Mouse (Mus musculus) gastrocnemius, postnatal 4 days (tissue): ENCODE measurements around the gene Nek9. TPM values are rescaled to one million over a fixed set of nuclear protein-coding genes. Genes with fewer than 3 reads are reported as not detected.

Source experiments
- DNase-seq, 2 experiments: peaks; one replicate each; pipeline ENCODE4 v3.0.0; 2021 to 2022; ENCODE audit warnings: low spot score in 2 of 2, mixed read lengths in 2 of 2
- total RNA-seq, 2 experiments: library from RNA; stranded (reverse); gene quantifications; 2 replicates each; pipeline ENCODE4 v1.2.3; 2021

Gene Nek9
- total RNA-seq, 2 experiments from 2014 or later: 59.6 to 60.9 TPM

DNA sequence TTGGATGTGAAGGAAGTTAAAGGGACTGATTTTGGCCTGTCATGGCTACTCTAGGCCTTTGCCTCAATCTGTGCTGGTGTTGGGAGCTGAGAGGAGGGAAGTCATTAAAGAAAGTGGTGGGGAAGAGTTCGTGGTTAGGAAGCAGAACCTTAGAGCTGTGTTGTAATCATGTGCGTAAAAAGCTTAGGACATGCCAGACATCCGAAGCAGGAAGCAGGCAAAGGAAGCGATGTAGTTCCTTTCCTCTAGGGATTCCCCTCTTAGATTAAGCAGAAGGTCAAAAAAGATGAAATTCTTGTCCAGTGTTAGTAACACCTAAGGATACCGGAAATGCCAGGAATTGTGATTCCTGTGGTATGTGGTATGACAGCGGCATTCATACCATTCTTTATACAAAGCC, 9.2 kb upstream of the Nek9 start:
- DNase-seq: no peak

DNA sequence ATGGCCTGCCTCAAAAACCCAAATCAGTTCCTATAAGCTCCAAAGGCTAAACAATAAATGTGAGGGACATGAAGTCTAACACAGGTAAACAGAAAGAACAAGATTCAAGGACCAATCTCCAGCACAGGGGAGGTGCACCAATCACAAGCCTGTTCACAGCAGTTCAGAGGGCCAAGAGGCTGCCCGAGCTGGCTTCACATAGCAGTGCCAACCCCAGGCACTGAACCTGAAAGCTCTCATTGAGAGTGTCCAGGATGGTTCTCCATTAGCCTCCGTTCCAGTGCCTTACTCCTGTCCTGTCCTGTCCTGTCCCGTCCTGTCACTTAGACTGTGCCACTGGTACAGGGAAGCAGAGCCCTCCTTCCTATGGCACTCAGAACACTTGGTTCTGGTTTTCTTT, 8.0 kb upstream of the Nek9 start:
- DNase-seq: no peak

DNA sequence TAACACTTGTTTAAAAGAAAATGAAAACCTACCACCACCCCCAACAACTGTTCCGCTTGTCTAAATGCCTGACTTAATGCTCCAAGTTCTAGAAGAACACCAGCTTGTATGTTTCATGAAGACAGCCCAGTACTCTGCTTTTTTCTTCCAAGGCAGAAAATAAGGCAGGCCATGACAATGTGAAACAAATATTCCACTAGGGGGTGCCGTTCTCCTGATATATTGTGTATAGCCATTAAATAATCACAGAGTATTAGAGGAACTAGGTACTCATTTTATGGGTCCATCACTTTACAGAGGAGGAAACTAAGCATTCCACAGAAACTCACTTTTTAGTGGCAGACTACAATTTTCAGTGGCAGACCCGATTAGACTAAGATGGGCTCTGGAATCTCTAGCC, 7.2 kb upstream of the Nek9 start:
- peak in 1 of 2 experiments; percentile 48 for DNase-seq

DNA sequence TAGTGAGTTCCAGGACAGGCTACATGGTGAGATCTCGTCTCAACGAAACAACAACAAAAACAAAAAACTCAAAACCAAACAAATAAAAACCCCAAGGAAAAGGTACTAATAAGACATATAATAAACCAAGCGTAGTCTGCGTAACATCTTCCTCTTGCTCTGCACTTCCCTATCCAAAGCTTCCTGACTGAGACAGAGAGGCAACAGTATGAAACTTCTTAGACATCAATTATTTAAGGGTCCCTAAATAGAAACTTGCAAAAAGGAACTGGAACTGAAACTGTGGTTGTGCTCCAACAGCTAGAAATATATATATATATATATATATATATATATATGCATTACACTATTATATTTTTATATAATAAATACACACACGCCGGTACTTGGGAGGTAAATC, 6.4 kb upstream of the Nek9 start:
- DNase-seq: no peak

DNA sequence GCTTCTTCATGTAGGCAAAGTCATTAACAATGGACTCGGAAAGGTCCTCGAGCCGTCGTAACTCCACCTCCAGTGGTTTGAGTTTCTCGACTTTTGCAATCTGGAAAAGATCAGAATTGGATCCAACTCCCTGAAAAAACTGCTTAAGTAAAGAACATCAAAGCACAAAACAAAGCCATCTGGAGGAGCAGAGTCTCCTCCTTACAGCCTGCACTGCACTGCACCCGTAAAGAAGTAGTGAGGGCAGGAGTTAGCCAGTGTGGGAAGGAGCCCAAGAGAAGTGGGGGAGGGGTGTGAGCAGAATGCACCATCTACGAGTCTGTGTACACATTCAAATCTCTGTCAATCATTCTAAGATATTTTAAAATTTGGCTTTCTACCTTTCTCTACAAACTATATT, 5.1 kb upstream of the Nek9 start:
- DNase-seq: no peak

DNA sequence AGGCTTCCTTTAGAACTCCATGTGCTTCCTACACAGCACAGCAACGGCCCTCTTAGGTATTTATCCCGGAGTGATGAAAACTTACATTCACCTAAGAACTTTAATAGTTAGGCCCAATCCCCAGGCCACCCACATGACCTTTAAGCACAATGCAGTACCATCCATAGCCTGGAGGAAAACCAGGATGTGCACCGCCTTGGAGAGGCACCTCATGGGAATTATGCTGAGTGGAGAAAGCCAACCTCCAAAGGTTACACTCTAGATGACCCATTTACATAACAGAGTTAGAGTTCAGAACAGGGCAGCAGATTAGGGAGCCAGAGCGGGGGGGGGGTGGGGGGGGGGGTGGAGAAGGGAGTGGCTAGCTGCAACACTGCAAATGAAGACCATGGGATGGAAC, 3.1 kb upstream of the Nek9 start:
- no peak for DNase-seq

DNA sequence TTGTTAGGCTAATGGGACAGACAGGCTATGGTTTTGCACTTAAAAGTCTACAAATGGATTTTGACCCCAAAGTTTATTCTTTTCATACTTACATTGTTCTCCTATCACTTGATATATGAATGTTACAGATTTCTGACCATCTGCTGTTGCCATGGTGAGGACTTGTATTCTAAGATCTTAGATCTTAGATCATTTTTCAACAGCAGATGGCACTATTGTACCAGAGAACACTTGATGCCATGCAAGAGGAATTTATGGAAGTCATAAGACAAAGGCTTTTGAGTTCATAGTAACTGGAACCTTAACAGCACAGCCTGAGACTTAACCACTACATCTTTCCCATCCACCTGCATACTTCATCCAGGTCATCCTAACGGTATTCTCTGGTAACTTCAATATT, 2.0 kb upstream of the Nek9 start:
- no peak for DNase-seq

DNA sequence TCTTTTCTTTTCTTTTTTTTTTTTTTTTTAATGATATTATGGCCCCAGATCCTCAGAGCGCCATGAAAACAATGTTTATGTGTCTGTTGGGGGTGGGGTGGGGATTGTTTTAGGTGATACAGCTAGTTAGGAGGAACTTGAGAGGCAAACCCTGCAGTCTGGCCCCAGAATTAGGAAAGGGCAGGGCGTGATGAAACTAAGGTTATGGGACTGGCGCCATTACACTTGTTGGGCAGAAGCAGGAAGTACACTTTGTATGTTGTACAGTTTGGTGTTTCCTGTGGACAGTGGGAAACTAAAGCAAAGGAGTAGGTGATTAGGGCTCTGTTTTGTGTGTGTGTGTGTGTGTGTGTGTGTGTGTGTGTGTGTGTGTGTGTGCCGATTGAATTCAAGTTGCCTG, 785 bp upstream of the Nek9 start:
- no peak for DNase-seq

DNA sequence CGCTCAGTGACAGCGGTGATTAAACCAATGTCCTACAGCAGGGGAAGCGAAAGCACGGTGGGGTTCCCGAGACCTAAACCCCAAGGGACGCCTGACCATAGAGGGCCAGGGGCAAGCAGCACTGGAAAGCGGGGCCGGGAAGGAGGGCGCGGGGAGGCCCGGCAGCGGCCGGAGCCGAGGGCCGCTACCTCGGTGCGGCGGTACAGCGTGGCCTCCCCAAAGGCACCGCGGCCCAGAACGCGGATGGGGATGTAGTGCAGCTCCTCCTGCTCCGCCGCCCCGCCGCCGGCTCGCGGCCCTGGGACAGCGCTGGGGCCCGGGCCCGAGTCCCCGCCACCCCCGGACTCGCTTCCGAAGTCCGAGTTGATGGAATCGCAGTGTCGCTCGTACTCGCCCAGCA, 347 bp downstream of the Nek9 start:
- peak in 1 of 2 experiments; percentile 27 for DNase-seq

DNA sequence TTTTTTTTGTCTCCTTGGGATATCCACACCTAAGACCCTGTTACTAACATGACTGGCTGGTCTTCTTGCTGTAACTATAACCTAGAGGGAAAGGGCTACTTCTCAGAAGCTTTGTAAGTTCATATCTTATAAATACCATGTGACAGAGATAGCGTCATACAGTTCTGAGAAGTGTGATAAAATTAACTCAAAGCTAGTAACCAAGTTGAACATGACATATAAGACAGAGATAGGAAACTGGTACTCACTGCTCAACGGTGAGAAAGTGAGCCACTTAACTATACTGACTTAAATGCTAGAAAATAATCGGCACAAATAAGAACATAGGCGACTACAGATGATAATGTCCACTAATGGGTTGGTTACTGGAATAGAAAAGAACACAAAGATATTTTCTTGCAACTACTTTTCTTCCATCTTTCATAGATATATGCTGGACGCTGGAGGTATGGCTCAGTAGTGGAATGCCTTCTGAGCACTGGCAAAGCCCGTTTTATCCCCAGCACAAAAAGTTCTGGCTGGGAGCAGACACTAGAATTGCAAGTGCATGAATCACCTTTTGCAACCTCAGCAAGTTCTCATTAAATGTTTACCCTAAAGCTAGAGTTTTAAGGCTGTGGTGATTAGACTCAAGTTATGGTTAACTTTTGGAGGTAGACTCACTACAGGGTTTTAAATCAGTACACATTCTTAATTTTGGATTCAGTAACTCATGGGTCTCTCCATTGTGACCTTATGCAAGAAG, 1.4 kb downstream of the Nek9 start:
- DNase-seq: no peak

DNA sequence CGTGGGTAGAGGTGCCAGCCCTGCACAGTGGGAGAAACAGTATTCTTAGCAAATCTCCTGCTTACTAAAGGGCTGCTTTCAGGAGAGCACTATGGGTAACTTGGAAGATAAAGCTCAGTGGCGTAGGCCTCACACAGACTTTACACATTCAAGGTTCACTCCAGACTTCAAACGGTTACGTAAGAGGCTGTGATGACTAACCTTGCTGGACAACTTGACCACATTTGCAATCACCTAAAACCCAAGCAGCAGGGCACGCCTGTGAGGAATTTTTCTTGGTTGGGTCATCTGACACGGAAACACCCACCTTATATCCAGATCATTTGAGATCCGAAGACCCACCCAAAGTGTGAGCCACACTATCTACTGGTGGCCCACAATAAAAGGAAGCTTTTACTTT, 9.0 kb downstream of the Nek9 start:
- no peak for DNase-seq

DNA sequence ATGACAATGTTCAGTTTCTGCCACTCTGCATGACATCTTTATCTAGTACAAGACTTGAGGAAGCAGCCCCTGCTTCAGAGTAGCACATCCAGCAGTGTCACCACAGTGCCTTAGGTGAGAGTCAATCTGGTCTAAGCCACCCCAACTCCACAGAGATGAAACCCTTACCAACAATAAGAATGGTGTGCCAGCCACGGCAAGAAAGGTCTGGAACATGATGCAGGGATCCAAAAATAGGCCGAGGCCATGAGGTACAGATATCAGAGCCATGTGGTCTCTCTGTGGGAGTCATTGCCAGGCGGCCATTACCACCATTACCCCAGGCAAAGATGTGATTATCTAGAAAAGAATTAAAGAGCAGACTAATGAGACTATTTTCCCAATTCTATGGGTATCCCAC, 30.5 kb downstream of the Nek9 start:
- DNase-seq: no peak

DNA sequence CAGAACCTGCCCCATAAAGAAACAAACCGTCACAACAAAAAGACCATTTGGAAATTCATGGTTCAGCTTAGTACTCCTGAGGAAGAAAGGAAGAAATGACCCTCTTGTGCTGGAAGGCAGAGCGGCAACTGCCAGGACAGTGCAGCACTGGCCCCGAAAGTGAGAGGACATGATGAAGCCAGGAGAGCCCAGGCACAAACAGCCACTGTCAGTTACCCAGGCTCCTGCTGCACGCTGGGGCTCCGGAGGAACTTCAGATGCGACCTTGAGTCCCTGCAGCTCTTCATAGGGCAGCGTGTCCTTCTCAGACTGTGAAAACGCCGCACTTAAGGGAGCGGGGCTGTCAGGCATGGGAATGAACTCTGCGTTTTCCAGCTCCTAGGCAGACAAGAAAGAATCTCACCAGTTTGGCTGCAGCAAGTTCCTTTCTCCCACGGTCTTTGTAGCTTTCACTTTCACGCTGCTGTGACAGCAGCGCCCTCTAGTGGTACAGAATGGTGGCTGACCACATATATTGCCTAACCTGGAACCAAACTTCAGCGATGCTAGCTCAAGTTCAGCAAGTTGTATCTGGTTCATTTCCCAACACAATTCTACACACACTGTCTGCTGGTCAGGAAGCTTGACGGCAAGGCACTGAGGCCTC, 33.8 kb downstream of the Nek9 start:
- peak; percentile 75 to 81 for DNase-seq

DNA sequence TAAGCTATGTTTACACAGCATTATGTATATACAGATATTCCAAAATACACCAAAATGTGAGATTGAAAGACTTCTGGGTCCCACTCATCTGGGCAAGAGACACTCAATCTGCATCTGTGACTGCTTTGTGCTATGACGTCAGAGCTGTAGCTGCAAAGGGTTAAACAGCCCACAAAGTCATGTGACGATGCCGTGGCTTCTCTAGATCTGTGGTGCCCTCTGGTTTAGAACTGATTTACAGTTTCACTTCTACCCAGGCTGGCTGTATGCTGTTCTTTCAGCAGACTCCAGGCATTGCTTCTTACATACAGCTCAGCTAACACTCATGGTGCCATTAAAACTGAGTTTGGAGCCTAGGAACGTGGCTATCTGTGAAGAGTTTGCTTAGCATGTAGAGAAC, 34.4 kb downstream of the Nek9 start:
- DNase-seq: no peak

DNA sequence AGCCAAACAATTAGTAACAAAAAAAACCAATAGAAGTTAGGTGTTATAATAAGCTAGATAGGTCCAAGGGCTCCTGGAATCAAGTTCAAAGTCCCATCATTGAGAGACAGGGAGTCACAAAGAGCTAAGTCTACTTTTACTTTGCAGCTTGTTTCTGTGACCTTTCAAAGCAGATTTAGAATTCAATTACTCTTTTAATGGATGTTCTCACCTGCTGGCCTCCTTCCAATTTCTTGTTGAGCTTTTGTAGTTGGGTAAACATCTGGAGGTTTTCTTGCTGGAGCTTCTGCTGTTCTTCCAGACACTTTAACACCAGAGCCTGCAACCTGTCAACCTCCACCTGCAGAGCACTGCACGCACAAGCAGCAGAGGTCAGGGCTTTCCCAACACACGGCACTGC, 35.9 kb downstream of the Nek9 start:
- no peak for DNase-seq

DNA sequence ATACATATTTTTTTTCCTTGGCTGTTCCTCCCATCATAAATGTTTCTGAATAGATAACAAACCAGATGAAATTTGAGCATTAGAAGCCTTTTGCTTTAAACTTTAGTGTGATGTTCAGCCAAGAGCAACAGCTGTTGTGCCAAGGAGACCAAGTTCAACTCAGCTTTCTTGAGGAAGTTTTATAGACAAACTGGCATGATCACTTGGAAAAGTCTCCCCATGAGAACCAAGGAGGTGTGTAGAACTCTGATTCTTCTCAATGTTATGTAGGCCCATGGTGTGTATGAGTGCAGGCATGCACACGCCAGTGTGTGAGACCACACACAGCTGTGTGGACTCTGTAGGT, 40.4 kb downstream of the Nek9 start:
- no peak for DNase-seq

DNA sequence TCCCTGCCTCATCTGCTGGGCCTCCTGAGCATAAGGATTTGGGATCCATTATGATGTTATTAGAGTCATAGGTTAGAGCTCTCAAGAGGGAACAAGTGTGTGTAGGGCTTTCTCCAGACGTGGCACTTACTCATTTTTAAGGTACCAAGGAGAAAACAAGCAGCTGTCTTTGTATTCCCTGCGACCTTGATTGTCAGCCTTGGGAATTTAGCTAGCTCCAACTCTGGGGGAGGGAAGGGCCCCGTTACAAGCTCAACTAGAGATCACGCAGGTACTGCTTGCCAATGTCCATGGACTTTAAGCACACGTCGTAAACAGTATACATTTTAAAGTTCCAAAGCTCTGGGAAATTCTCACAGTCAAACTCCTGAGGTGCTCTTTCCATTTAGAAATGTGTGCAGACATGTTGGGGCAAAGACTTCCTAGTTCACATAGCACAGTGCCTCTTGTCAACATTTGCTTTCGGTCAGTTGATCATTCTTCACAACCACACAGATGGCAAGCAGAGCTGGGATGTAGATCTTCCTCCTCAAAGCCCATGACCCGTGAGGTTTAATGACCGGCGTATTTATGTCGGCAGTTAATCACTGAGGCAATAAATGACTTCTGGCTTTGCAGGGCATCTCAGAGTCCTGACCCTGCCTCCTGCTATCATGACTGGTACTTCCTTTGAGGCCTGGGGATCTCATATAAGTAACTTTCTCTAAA, 40.9 kb downstream of the Nek9 start:
- no peak for DNase-seq

DNA sequence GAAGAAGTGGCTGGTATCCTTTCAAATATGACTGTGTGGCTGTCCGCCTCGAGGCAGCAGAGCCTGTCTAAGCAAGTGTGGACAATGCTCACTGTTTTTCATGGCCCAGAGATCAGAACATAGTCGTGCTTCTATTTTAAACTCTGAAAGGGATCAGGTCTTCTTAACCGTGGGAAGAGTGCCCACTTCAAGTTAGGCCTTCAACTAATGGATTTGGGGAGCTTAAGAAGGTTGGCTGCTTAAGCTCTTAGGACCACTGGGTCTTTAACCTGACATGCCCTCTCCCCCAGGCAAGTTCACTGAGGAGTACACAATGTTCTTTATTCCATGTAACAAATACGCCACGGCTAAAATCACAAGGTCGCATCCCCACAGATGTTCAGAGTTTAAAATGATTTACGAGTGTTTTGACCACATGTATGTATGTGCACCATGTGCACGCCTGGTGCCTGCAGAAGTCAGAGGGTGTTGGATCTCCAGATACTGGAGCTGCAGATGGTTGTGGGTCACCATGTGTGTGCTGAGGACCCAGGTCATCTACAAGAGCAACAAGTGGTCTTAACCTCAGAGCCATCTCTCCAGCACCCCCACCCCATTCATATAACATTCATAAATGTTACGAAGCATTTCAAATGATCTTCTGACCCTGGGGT, 41.7 kb downstream of the Nek9 start:
- no peak for DNase-seq

DNA sequence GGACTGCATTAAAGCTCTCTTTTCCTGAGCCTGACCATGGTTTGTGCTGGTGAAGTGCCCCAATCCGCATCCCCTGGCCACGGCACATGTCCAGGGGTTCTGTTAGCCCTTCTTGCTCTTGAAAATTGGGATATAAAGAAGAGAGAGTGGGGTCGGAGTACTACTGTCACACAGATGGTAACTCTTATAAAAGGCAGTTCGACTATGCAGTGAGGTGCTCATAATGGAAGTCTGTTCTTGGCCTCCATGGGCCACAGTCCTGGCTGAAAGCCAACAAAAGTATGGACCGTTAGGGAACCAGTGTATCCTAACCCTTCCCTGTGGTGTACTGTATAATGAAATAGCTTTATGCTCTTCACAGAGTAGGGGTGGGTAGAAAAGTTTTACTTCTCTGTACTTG, 42.2 kb downstream of the Nek9 start:
- no peak for DNase-seq

DNA sequence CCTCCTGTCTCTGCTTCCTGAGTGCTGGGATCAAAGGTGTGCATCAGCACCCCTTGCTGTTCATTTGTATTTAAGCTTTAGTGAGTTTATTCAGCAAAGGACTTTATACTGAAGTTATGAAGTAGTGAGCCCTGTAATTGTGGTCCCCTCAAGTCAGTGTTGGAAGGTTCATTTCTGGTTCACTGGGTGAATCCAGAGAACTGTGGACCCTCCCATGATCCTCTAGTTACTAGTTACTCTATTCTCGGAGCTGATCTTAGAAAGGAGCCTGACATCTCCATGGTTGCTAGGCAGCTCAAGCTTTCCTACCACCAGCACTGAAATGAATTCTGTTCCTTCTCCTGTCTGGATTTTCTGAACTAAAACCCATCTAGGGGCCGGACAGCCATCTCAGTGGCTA, 43.7 kb downstream of the Nek9 start:
- no peak for DNase-seq

DNA sequence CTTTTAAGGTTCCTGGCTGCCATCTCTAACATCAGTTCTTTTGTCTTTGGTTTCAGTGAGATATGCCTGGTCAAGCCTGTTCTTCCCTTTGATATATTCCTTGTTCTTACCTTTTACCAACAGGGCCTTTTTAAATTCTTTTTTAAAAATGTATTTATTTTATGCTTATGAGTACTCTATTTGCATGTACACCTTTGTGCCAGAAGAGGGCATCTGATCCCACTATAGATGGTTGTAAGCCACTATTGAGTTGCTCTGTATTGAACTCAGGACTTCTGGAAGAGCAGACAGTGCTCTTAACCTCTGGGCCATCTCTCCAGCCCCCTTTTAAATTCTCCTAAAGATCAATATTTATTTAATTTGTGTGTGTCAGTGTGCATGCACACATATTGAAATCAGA, 46.3 kb downstream of the Nek9 start:
- DNase-seq: no peak

DNA sequence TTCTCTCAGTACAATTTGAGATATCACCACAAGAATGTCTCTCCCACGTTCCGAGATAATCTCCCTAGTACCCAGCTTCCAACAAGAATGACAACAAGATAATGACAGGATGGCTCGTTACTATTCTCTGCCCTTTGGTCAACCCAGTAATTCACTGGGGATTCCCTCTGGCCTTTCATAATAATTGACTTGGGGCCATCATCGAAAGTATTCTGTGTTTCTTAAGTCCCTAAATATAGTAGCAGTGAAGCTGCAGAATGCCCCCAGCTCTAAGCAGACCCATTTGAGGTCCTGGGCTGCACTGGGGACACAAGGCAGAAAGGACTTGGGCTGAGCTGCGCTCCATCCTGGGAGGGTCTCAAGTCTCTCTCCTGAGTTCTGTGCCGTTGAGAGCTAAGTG, 46.9 kb downstream of the Nek9 start:
- no peak for DNase-seq
